Comparison of ENCODE assay signal across 11 mouse cellular contexts in genomic region chrX:153174786-153175185, GRCm38 (mm10). TPM values are rescaled to one million over a fixed set of nuclear protein-coding genes. Genes with fewer than 3 reads are reported as not detected.
DNase-seq lines count a peak whose midpoint lies in the region; ATAC-seq and TF ChIP-seq lines count a peak whose summit lies in the region.
"Had no signal": no experiment of that assay in that cellular context is flagged by ENCODE, and none has a peak within 500 bp of the region (broad histone marks: within the 10 kb centered on the region; RNA-seq: fewer than 3 reads in every experiment).

No protein-coding gene starts in this region.

- WGBS in heart, postnatal 0 days = 8% methylated on average over 1 of the region's 1 CpGs

- no peak for DNase-seq in heart, postnatal 0 days (ENCODE audit: low spot score)
- no peak for DNase-seq in heart, postnatal 10 days
- peak; percentile 2 for DNase-seq in 3T3-L1 (ENCODE audit: low read depth, low spot score)
- DNase-seq in kidney, postnatal 10 days = peak; percentile 12
- no peak for DNase-seq in layer of hippocampus, adult 9-11 months

- H3K4me2 ChIP-seq in heart, postnatal 0 days (ENCODE audit: low read depth, low read length) = no peak overlapping the region
- H3K4me2 ChIP-seq: hindbrain, embryonic 15.5 days had no signal

- no peaks in the 10 kb centered on the region for H3K9me3 ChIP-seq in heart, postnatal 0 days (replicated peaks; ENCODE audit: control insufficient read depth, low read length)
- no peaks in the 10 kb centered on the region for H3K9me3 ChIP-seq in E14TG2a.4 (ENCODE audit: low read length)
- H3K9me3 ChIP-seq: hindbrain, embryonic 15.5 days had no signal

- no peak overlapping the region for H3K27ac ChIP-seq in heart, postnatal 0 days (ENCODE audit: low read depth)
- H3K27ac ChIP-seq: hindbrain, embryonic 15.5 days; macrophage had no signal

- no peaks in the 10 kb centered on the region for H3K4me1 ChIP-seq in heart, postnatal 0 days (ENCODE audit: control insufficient read depth, insufficient read depth)
- H3K4me1 ChIP-seq in E14TG2a.4 (replicated peaks; ENCODE audit: low read depth, low read length) = no peaks in the 10 kb centered on the region
- H3K4me1 ChIP-seq: hindbrain, embryonic 15.5 days had no signal

- no peak for TF ChIP-seq EP300 in heart, postnatal 0 days (IDR thresholded peaks at IDR 0.05; ENCODE audit: low read depth)

- no peaks in the 10 kb centered on the region for H3K36me3 ChIP-seq in heart, postnatal 0 days (replicated peaks; ENCODE audit: control insufficient read depth, insufficient read depth, low read length)
- H3K36me3 ChIP-seq in E14TG2a.4 (ENCODE audit: insufficient read depth, low read length) = peaks cover 14% of the 10 kb centered on the region
- H3K36me3 ChIP-seq: hindbrain, embryonic 15.5 days had no signal

- TF ChIP-seq CTCF in heart, postnatal 0 days (IDR thresholded peaks at IDR 0.05; ENCODE audit: low read depth) = peak; percentile 12; the same call in 1 of the 2 replicates
- TF ChIP-seq CTCF in E14TG2a.4 (conservative IDR thresholded peaks at IDR 0.05; ENCODE audit: low read length) = peak; percentile 42

- no peak overlapping the region for H3K4me3 ChIP-seq in heart, postnatal 0 days (ENCODE audit: low read depth, low read length)
- H3K4me3 ChIP-seq in E14TG2a.4 (replicated peaks; ENCODE audit: low read length) = no peak overlapping the region
- H3K4me3 ChIP-seq: hindbrain, embryonic 15.5 days had no signal

- H3K9ac ChIP-seq in heart, postnatal 0 days (replicated peaks; ENCODE audit: low read depth, low read length) = no peak overlapping the region
- H3K9ac ChIP-seq: hindbrain, embryonic 15.5 days had no signal

- H3K27me3 ChIP-seq in heart, postnatal 0 days (ENCODE audit: control insufficient read depth, insufficient read depth, low read length) = no peaks in the 10 kb centered on the region
- H3K27me3 ChIP-seq in E14TG2a.4 (ENCODE audit: insufficient read depth, low read length) = no peaks in the 10 kb centered on the region
- H3K27me3 ChIP-seq: hindbrain, embryonic 15.5 days had no signal

- intact Hi-C loops in heart, postnatal 10 days (cut with DNase I) = no loop called here

- ATAC-seq in heart, postnatal 0 days (ENCODE audit: insufficient read depth, low read depth) = no peak
- ATAC-seq in erythroid progenitor cell, adult 5-6 weeks (replicated peaks; ENCODE audit: low FRiP score, poor library complexity, severe bottlenecking) = no peak
- no peak for ATAC-seq in megakaryocyte-erythroid progenitor cell, adult 5-6 weeks (replicated peaks; ENCODE audit: low FRiP score, low TSS enrichment, poor library complexity, severe bottlenecking)

RNA-seq across cellular contexts. Expression of gene Rragb, which starts 35.0 kb away (rescaled TPM):
- 0.08 and 8.6 TPM in 2 replicates for total RNA-seq in heart, postnatal 0 days (2014; rRNA removed; ENCODE audit: low replicate concordance)
- 0.56 and 0.60 TPM in 2 replicates for polyA plus RNA-seq in heart, postnatal 0 days (2015; fragmentation: Nextera tagmentation; extraction: Ambion mirVana)
- total RNA-seq in heart, postnatal 10 days (2021) = 1 to 10 TPM; 2.0 to 2.3 TPM
- total RNA-seq in erythroid progenitor cell, adult 5-6 weeks (2015; ENCODE audit: low replicate concordance) = 4.2 TPM in 1 of 2 replicates, not detected in the other
- total RNA-seq in erythroid progenitor cell, adult 5-6 weeks (2017; ENCODE audit: low replicate concordance) = not detected in 2 replicates
- total RNA-seq in megakaryocyte-erythroid progenitor cell, adult 5-6 weeks (2014; fragmentation: Nextera tagmentation) = 5.7 and 6.8 TPM in 2 replicates
- total RNA-seq in megakaryocyte-erythroid progenitor cell, adult 5-6 weeks (2017) = 3.3 and 9.1 TPM in 2 replicates

RNA-seq across cellular contexts. Expression of gene Foxr2, which starts 56.2 kb away (rescaled TPM):
- not detected in 2 replicates for total RNA-seq in heart, postnatal 0 days (2014; rRNA removed; ENCODE audit: low replicate concordance)
- polyA plus RNA-seq in heart, postnatal 0 days (2015; fragmentation: Nextera tagmentation; extraction: Ambion mirVana) = not detected in 2 replicates
- not detected for total RNA-seq in heart, postnatal 10 days (2021)
- total RNA-seq in erythroid progenitor cell, adult 5-6 weeks (2015; ENCODE audit: low replicate concordance) = not detected in 2 replicates
- total RNA-seq in erythroid progenitor cell, adult 5-6 weeks (2017; ENCODE audit: low replicate concordance) = not detected in 2 replicates
- total RNA-seq in megakaryocyte-erythroid progenitor cell, adult 5-6 weeks (2014; fragmentation: Nextera tagmentation) = not detected in 2 replicates
- total RNA-seq in megakaryocyte-erythroid progenitor cell, adult 5-6 weeks (2017) = not detected in 2 replicates
- polyA plus RNA-seq: macrophage; stomach, embryonic 14.5 days had no signal

Comparison
In these comparisons a context has a peak if more than half of its experiments do, and no peak if none do; other contexts are left out.
1. DNase-seq: peak in 3T3-L1 (single experiment) and kidney, postnatal 10 days (single experiment); none in heart, postnatal 0 days (single experiment), heart, postnatal 10 days (0 of 2) and layer of hippocampus, adult 9-11 months (single experiment).